Mouse (Mus musculus) splenic B cell, adult 2 months (primary cell): ENCODE results near the gene Akap13.
A peak's percentile ranks its signal among the peaks of the same experiment; 100 is the strongest.

Source experiments
- DNase-seq: peaks from one replicate; pipeline ENCODE4 v3.0.0-alpha.2; 2011; ENCODE audit warnings: low read depth, low spot score
- H3K27me3 ChIP-seq: 2 replicates; pipeline ENCODE4 v1.6.1; 2012; ENCODE audit warnings: mild to moderate bottlenecking, low read length, moderate library complexity, mixed read lengths; ENCODE audit not compliant: control insufficient read depth, poor library complexity, insufficient read depth, severe bottlenecking
- H3K36me3 ChIP-seq: 2 replicates; pipeline ENCODE4 v1.6.1; 2012; ENCODE audit warnings: mild to moderate bottlenecking, low read length, moderate library complexity, mixed read lengths; ENCODE audit not compliant: control insufficient read depth, poor library complexity, insufficient read depth, severe bottlenecking

Gene Akap13

GRCm38 (mm10) chr7:75679631-75680030, 224.3 kb downstream of the Akap13 start:
- DNase-seq = no peak
- peaks cover 4% of the 10 kb centered on the region for H3K36me3 ChIP-seq
- H3K27me3 ChIP-seq = no peaks in the 10 kb centered on the region

- no peak for DNase-seq
- H3K27me3 ChIP-seq = no peaks in the 10 kb centered on the region
- H3K36me3 ChIP-seq = peaks cover 4% of the 10 kb centered on the region
Measured at GRCm38 (mm10) chr7:75682901-75683300, 227.6 kb downstream of the Akap13 start.

- no peaks in the 10 kb centered on the region for H3K27me3 ChIP-seq
- H3K36me3 ChIP-seq = peaks cover 4% of the 10 kb centered on the region
- DNase-seq = no peak
Measured at GRCm38 (mm10) chr7:75683410-75683809, 228.1 kb downstream of the Akap13 start.

- no peak for DNase-seq
Measured at GRCm38 (mm10) chr7:75684976-75685375, 229.6 kb downstream of the Akap13 start.

GRCm38 (mm10) chr7:75686046-75686826, 230.9 kb downstream of the Akap13 start:
- Histone ChIP-seq H3K36me3 (peaks cover 7% of the 10 kb centered on the region), H3K27me3 (no peaks in the 10 kb centered on the region)
- DNase-seq = peak; percentile 79

More at GRCm38 (mm10) chr7:75684976-75685375, 229.6 kb downstream of the Akap13 start:
- Histone ChIP-seq H3K36me3 (peaks cover 7% of the 10 kb centered on the region), H3K27me3 (no peaks in the 10 kb centered on the region)

GRCm38 (mm10) chr7:75686827-75687164, 231.5 kb downstream of the Akap13 start:
- no peak for DNase-seq
- no peaks in the 10 kb centered on the region for H3K27me3 ChIP-seq
- H3K36me3 ChIP-seq = peaks cover 7% of the 10 kb centered on the region

GRCm38 (mm10) chr7:75688144-75688543, 232.8 kb downstream of the Akap13 start:
- Histone ChIP-seq H3K36me3 (peaks cover 10% of the 10 kb centered on the region), H3K27me3 (no peaks in the 10 kb centered on the region)
- peak; percentile 51 for DNase-seq

- Histone ChIP-seq H3K36me3 (peaks cover 15% of the 10 kb centered on the region), H3K27me3 (no peaks in the 10 kb centered on the region)
- DNase-seq = no peak
Measured at GRCm38 (mm10) chr7:75694777-75695176, 239.4 kb downstream of the Akap13 start.

GRCm38 (mm10) chr7:75699836-75700235, 244.5 kb downstream of the Akap13 start:
- H3K36me3 ChIP-seq = peaks cover 11% of the 10 kb centered on the region
- peak; percentile 59 for DNase-seq
- H3K27me3 ChIP-seq = no peaks in the 10 kb centered on the region

- peak; percentile 71 for DNase-seq
- no peaks in the 10 kb centered on the region for H3K27me3 ChIP-seq
- peaks cover 16% of the 10 kb centered on the region for H3K36me3 ChIP-seq
Measured at GRCm38 (mm10) chr7:75700771-75701345, 245.5 kb downstream of the Akap13 start.

- Histone ChIP-seq H3K36me3 (peaks cover 17% of the 10 kb centered on the region), H3K27me3 (no peaks in the 10 kb centered on the region)
- peak; percentile 80 for DNase-seq
Measured at GRCm38 (mm10) chr7:75701761-75702160, 246.4 kb downstream of the Akap13 start.

GRCm38 (mm10) chr7:75702368-75702767, 247.0 kb downstream of the Akap13 start:
- H3K36me3 ChIP-seq = peaks cover 18% of the 10 kb centered on the region
- H3K27me3 ChIP-seq = no peaks in the 10 kb centered on the region
- peak; percentile 43 for DNase-seq

- peak; percentile 32 for DNase-seq
- Histone ChIP-seq H3K27me3 (no peaks in the 10 kb centered on the region), H3K36me3 (peaks cover 18% of the 10 kb centered on the region)
Measured at GRCm38 (mm10) chr7:75702966-75703645, 247.8 kb downstream of the Akap13 start.

GRCm38 (mm10) chr7:75704862-75705261, 249.5 kb downstream of the Akap13 start:
- no peak for DNase-seq
- peaks cover 18% of the 10 kb centered on the region for H3K36me3 ChIP-seq
- no peaks in the 10 kb centered on the region for H3K27me3 ChIP-seq

- DNase-seq = no peak
- Histone ChIP-seq H3K36me3 (peaks cover 16% of the 10 kb centered on the region), H3K27me3 (no peaks in the 10 kb centered on the region)
Measured at GRCm38 (mm10) chr7:75709936-75710335, 254.6 kb downstream of the Akap13 start.
